Mouse (Mus musculus) heart, embryonic 10.5 days (tissue): ENCODE data around the gene Ccnc. TPM values are rescaled to one million over a fixed set of nuclear protein-coding genes. Genes with fewer than 3 reads are reported as not detected.

Source experiments
- DNase-seq: peaks from one replicate; pipeline ENCODE4 v3.0.0-alpha.2; 2017; ENCODE audit warnings: low spot score
- H3K27ac ChIP-seq: fragments of 300-500 bp; sonication (generic); 2 replicates; pipeline ENCODE4 v1.5.1; 2016; ENCODE audit warnings: mild to moderate bottlenecking
- H3K27me3 ChIP-seq: fragments of 300-500 bp; sonication (generic); 2 replicates; pipeline ENCODE4 v1.6.1; 2016; ENCODE audit warnings: mild to moderate bottlenecking; ENCODE audit not compliant: poor library complexity, insufficient read depth, severe bottlenecking
- H3K36me3 ChIP-seq: fragments of 300-500 bp; sonication (generic); 2 replicates; pipeline ENCODE4 v1.6.1; 2016; ENCODE audit warnings: mild to moderate bottlenecking, moderate library complexity
- H3K4me1 ChIP-seq: fragments of 300-500 bp; sonication (generic); 2 replicates; pipeline ENCODE4 v1.6.1; 2016; ENCODE audit warnings: mild to moderate bottlenecking
- H3K4me3 ChIP-seq: fragments of 300-500 bp; sonication (generic); 2 replicates; pipeline ENCODE4 v1.5.1; 2016; ENCODE audit warnings: mild to moderate bottlenecking, moderate library complexity
- H3K9me3 ChIP-seq: fragments of 300-500 bp; sonication (generic); 2 replicates; pipeline ENCODE4 v1.6.1; 2016; ENCODE audit warnings: mild to moderate bottlenecking, moderate library complexity
- WGBS: fragments of 180-500 bp; shearing (Covaris S2); methylation state at CpG from one replicate; pipeline ENCODE4 v1.1.7; 2016; 5-methylcytosine and 5-hydroxymethylcytosine counted together
- polyA plus RNA-seq: library from polyadenylated mRNA; unstranded; fragments of >200 nt; fragmentation: Nextera tagmentation; extraction: Ambion mirVana; gene quantifications from 2 replicates; pipeline ENCODE4 v1.2.1, GENCODE M21; 2016

The Ccnc gene
- polyA plus RNA-seq, 1 experiment from 2014 or later: 36.0 TPM

DNA sequence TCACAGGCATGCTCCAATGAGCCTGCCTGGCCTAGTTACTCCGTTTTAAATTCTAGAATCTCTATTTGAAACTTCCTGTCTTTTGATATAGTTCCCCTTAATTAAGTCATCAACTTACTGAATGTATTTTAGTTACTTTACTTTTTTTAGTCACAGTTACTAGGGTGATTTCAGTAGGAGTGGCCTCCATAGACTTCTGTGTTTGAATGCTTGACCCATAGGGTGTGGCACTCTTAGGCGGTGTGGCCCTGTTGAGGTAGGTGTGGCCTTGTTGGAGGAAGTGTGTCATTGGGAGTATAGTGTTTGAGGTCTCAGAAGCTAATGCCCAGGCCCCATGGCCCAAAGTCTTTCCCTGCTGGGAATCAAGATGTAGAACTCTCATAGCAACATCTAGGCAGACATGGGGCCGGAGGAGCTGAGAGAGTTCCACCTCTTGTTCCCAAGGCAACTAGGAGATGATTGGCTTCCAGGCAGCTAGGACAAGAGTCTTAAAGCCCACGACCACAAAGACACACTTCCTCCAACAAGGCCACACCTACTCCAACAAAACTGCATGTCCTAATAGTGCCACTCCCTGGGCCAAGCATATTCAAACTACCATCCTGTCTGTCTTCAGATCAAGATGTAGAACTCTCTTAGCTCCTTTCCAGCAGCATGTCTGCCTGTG, 27.8 kb downstream of the Ccnc start:
- DNase-seq: no peak
- Histone ChIP-seq H3K4me1 (no peaks in the 10 kb centered on the region), H3K9me3 (no peaks in the 10 kb centered on the region), H3K27me3 (no peaks in the 10 kb centered on the region), H3K27ac (no peak overlapping the region), H3K36me3 (peaks cover 15% of the 10 kb centered on the region), H3K4me3 (no peak overlapping the region)
- WGBS: 68% methylated on average over 4 of the region's 4 CpGs

GRCm38 (mm10) chr4:21758860-21759259, 31.4 kb downstream of the Ccnc start:
- no peaks in the 10 kb centered on the region for H3K27me3 ChIP-seq
- no peak overlapping the region for H3K4me3 ChIP-seq
- H3K4me1 ChIP-seq: no peaks in the 10 kb centered on the region
- no peaks in the 10 kb centered on the region for H3K9me3 ChIP-seq
- no peak for DNase-seq
- no peak overlapping the region for H3K27ac ChIP-seq
- WGBS: 58% methylated on average over 1 of the region's 1 CpGs
- peaks cover 15% of the 10 kb centered on the region for H3K36me3 ChIP-seq

GRCm38 (mm10) chr4:21761416-21762160, 34.1 kb downstream of the Ccnc start:
- Histone ChIP-seq H3K9me3 (no peaks in the 10 kb centered on the region), H3K27ac (no peak overlapping the region)
- DNase-seq: no peak

GRCm38 (mm10) chr4:21763827-21764226, 36.3 kb downstream of the Ccnc start:
- no peak overlapping the region for H3K27ac ChIP-seq
- no peak overlapping the region for H3K4me3 ChIP-seq
- no peak for DNase-seq
- H3K36me3 ChIP-seq: peaks cover 8% of the 10 kb centered on the region
- no peaks in the 10 kb centered on the region for H3K4me1 ChIP-seq
- no peaks in the 10 kb centered on the region for H3K9me3 ChIP-seq
- WGBS: 75% methylated on average over 4 of the region's 4 CpGs
- H3K27me3 ChIP-seq: no peaks in the 10 kb centered on the region

More at GRCm38 (mm10) chr4:21761416-21762160, 34.1 kb downstream of the Ccnc start:
- H3K4me1 ChIP-seq: no peaks in the 10 kb centered on the region
- H3K27me3 ChIP-seq: no peaks in the 10 kb centered on the region
- peaks cover 15% of the 10 kb centered on the region for H3K36me3 ChIP-seq
- H3K4me3 ChIP-seq: no peak overlapping the region
- 88% methylated on average over 9 of the region's 9 CpGs for WGBS

GRCm38 (mm10) chr4:21766171-21766862, 38.8 kb downstream of the Ccnc start:
- Histone ChIP-seq H3K36me3 (no peaks in the 10 kb centered on the region), H3K4me3 (peak overlapping the region; percentile 70), H3K27ac (peak overlapping the region; percentile 87), H3K27me3 (no peaks in the 10 kb centered on the region), H3K9me3 (no peaks in the 10 kb centered on the region), H3K4me1 (no peaks in the 10 kb centered on the region)
- WGBS: 25% methylated on average over 14 of the region's 14 CpGs
- DNase-seq: no peak

DNA sequence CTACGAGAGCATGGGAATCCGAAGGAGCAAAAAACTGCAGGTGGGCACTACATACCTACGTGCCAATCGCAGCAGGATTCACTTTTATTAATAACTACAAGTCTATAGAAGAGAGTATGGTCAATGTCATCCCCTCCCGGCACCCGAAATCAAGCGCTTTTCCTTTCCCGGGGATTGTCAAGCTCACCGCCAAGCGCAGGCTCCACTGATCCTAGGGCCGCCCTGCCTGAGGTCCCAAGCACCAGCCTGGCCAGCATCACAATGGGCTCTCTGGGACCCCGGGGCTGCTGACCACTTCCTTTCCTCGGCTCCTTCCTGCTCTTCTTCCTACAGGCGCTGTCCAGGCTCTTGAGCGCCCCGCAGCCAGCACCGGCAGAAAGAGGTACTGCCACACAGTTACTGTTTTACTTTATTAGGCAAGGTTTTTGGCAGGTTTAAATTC, 39.4 kb downstream of the Ccnc start, which contains the start of the genes Usp45 and Tstd3:
TSS of gene Usp45 (plus strand) at position 294 of the 442 bp plus-strand sequence.
TSS of gene Tstd3 (minus strand) at position 350 of the 442 bp plus-strand sequence.
- peak; percentile 93 for DNase-seq
- Histone ChIP-seq H3K4me3 (peak within 1 kb of the TSS; percentile 70), H3K9me3 (no peaks in the 10 kb centered on the region), H3K27ac (peak within 1 kb of the TSS; percentile 87), H3K36me3 (no peaks in the 10 kb centered on the region), H3K4me1 (no peaks in the 10 kb centered on the region), H3K27me3 (no peaks in the 10 kb centered on the region)
- WGBS: 2% methylated on average over 17 of the region's 17 CpGs

DNA sequence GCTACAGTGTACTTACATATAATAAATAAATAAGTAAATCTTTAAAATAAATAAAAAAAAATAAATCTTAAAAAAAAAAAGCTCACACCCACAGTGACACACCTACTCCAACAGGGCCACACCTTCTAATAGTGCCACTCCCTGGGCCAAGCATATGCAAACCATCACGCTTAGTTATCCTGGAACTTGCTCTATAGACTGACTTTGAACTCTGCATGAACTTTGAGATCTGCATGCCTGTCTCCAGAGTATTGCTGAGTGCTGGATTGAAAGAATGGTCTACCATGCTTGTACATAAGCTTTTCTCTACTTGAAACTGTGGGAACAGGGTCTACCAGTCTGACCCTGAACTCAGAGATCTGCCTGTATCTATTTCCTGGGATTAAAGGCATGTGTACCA, 43.6 kb downstream of the Ccnc start:
- H3K27me3 ChIP-seq: no peaks in the 10 kb centered on the region
- no peaks in the 10 kb centered on the region for H3K9me3 ChIP-seq
- no peak overlapping the region for H3K27ac ChIP-seq
- H3K36me3 ChIP-seq: no peaks in the 10 kb centered on the region
- no peak for DNase-seq
- no peak overlapping the region for H3K4me3 ChIP-seq
- 86% methylated on average over 1 of the region's 1 CpGs for WGBS
- H3K4me1 ChIP-seq: no peaks in the 10 kb centered on the region; the same call in 1 of the 2 replicates

GRCm38 (mm10) chr4:21772306-21772705, 44.8 kb downstream of the Ccnc start:
- 96% methylated on average over 1 of the region's 1 CpGs for WGBS
- Histone ChIP-seq H3K27me3 (no peaks in the 10 kb centered on the region), H3K9me3 (no peaks in the 10 kb centered on the region), H3K27ac (no peak overlapping the region), H3K4me1 (peaks cover 1% of the 10 kb centered on the region; the same call in 1 of the 2 replicates), H3K36me3 (no peaks in the 10 kb centered on the region), H3K4me3 (no peak overlapping the region)
- DNase-seq: no peak

GRCm38 (mm10) chr4:21776091-21776945, 48.8 kb downstream of the Ccnc start:
- DNase-seq: peak; percentile 97
- Histone ChIP-seq H3K4me3 (peak overlapping the region; percentile 82), H3K27me3 (no peaks in the 10 kb centered on the region), H3K9me3 (no peaks in the 10 kb centered on the region), H3K4me1 (peaks cover 2% of the 10 kb centered on the region; the same call in 1 of the 2 replicates), H3K27ac (peak overlapping the region; percentile 93), H3K36me3 (peaks cover 10% of the 10 kb centered on the region; the same call in 1 of the 2 replicates)
- under 1% methylated on average over 46 of the region's 46 CpGs for WGBS

DNA sequence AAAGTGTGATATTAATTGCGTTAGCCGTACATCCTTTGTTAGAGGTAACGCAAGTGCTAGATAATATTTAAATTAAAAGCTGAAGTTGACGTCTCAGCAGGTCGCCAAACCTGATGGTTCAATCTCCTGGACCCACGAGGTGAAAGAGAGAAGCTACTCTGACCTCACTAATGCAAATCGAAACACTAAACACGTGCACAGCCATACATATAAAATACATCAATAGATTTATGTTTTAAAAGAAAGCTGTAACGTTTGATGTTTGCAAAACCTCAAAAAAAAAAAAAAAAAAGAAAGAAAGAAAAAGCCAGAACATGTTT, 49.4 kb downstream of the Ccnc start:
- 0 out of 2 replicates have a peak overlapping the region, but pooled peaks have one; percentile 93 for H3K27ac ChIP-seq
- H3K27me3 ChIP-seq: no peaks in the 10 kb centered on the region
- peak overlapping the region; percentile 82 for H3K4me3 ChIP-seq
- DNase-seq: no peak
- peaks cover 2% of the 10 kb centered on the region; the same call in 1 of the 2 replicates for H3K4me1 ChIP-seq
- peaks cover 16% of the 10 kb centered on the region; the same call in 1 of the 2 replicates for H3K36me3 ChIP-seq
- H3K9me3 ChIP-seq: no peaks in the 10 kb centered on the region
- 11% methylated on average over 9 of the region's 9 CpGs for WGBS

DNA sequence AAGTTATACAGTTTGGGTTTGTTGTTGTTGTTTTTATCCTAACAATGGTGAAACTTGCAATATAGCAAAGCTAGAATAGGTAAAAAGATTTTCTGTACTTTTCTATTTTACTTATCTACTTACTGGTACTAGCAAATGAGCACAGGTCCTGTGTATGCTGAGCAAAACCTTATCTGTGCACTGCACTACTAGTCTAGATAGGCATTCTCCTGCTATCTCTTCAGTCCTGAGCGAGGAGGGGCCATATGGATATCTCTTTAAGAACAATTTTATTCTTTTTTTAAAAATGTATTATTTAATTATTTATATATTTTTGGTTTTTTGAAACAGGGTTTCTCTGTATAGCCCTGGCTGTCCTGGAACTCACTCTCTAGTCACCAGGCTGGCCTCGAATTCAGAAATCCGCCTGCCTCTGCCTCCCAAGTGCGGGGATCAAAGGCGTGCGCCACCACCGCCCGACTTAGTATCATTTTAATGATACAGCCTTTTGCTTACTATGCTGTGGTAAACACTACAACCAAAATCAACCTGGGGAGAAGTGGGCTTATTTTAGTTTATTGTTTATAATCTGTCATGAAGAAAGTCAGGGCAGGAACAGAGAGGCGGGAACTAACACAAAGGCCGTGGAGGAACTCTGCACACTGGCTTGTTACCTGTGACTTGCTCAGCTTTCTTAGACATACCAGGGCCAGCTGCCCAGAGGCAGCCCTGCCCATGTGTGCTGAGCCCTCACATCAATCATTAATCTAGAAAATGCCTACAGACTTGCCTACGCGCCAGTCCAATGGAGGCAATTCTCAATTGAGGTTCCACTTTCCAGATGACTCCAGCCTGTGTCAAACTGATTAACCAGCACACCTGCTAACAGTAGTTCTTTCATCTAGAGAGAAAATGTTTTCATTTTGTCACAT, 53.6 kb downstream of the Ccnc start:
- H3K27ac ChIP-seq: peak overlapping the region; percentile 52; the same call in 1 of the 2 replicates
- no peak overlapping the region for H3K4me3 ChIP-seq
- no peak for DNase-seq
- H3K36me3 ChIP-seq: peaks cover 50% of the 10 kb centered on the region
- H3K4me1 ChIP-seq: peaks cover 2% of the 10 kb centered on the region; the same call in 1 of the 2 replicates
- H3K27me3 ChIP-seq: no peaks in the 10 kb centered on the region
- 86% methylated on average over 12 of the region's 12 CpGs for WGBS
- H3K9me3 ChIP-seq: no peaks in the 10 kb centered on the region
